Mouse (Mus musculus) embryonic facial prominence, embryonic 11.5 days (tissue): Measurements from ENCODE around the gene Itgb5. TPM values are rescaled to one million over a fixed set of nuclear protein-coding genes. Genes with fewer than 3 reads are reported as not detected.

Source experiments
- polyA plus RNA-seq: library from polyadenylated mRNA; unstranded; fragments of >200 nt; fragmentation: Nextera tagmentation; extraction: Ambion mirVana; gene quantifications from 2 replicates; pipeline ENCODE4 v1.2.1, GENCODE M21; 2014

Gene Itgb5
- polyA plus RNA-seq, 1 experiment from 2014 or later, result 80.3 TPM

Other genes with a start within 250 kb of the Itgb5 start
- 11.5 and 12.4 TPM in 2 replicates for gene Heg1, start 145.3 kb upstream of the Itgb5 start, polyA plus RNA-seq
- 0.21 and 0.34 TPM in 2 replicates for gene Muc13, start 35.6 kb upstream of the Itgb5 start, polyA plus RNA-seq
- gene Umps, start 137.4 kb downstream of the Itgb5 start, polyA plus RNA-seq, result 90.4 and 91.0 TPM in 2 replicates